Mouse (Mus musculus): ENCODE measurements around the gene Spata1. TPM values are rescaled to one million over a fixed set of nuclear protein-coding genes. Genes with fewer than 3 reads are reported as not detected.

The Spata1 gene
- polyA plus RNA-seq (2016; fragmentation: Nextera tagmentation; extraction: Ambion mirVana), result 6.0 and 7.4 TPM in 2 replicates

- H3K27me3 ChIP-seq (replicated peaks; ENCODE audit: low read depth, poor library complexity, severe bottlenecking), result no peaks in the 10 kb centered on the region
- WGBS, result under 1% methylated on average over 69 of the region's 88 CpGs
- H3K4me3 ChIP-seq, result peak within 1 kb of the TSS; percentile 90
- peaks cover 20% of the 10 kb centered on the region for H3K4me1 ChIP-seq
- H3K36me3 ChIP-seq (replicated peaks), result peaks cover 23% of the 10 kb centered on the region
- H3K27ac ChIP-seq (replicated peaks), result peak within 1 kb of the TSS; percentile 98
- H3K9me3 ChIP-seq, result no peaks in the 10 kb centered on the region
- DNase-seq (ENCODE audit: low spot score), result peak; percentile 95
Measured at GRCm38 (mm10) chr3:146499431-146500002, at the start of gene Spata1, which contains the start of gene Gng5. Spata1 (minus strand) TSS chr3:146499753. Gng5 (plus strand) TSS chr3:146499807.

- no peaks in the 10 kb centered on the region for H3K27me3 ChIP-seq (replicated peaks; ENCODE audit: low read depth, poor library complexity, severe bottlenecking)
- no peaks in the 10 kb centered on the region for H3K36me3 ChIP-seq (replicated peaks)
- WGBS, result 41% methylated on average over 1 of the region's 1 CpGs
- DNase-seq (ENCODE audit: low spot score), result no peak
- no peaks in the 10 kb centered on the region for H3K9me3 ChIP-seq
- no peaks in the 10 kb centered on the region for H3K4me1 ChIP-seq
- no peak overlapping the region for H3K27ac ChIP-seq (replicated peaks)
- no peak overlapping the region for H3K4me3 ChIP-seq
Measured at GRCm38 (mm10) chr3:146543632-146544031, 44.1 kb upstream of the Spata1 start.

- Histone ChIP-seq H3K27ac (replicated peaks) (no peak overlapping the region), H3K9me3 (no peaks in the 10 kb centered on the region), H3K27me3 (replicated peaks; ENCODE audit: low read depth, poor library complexity, severe bottlenecking) (no peaks in the 10 kb centered on the region), H3K4me1 (no peaks in the 10 kb centered on the region), H3K36me3 (replicated peaks) (no peaks in the 10 kb centered on the region), H3K4me3 (no peak overlapping the region)
- no peak for DNase-seq (ENCODE audit: low spot score)
- WGBS, result 86% methylated on average over 4 of the region's 4 CpGs
Measured at GRCm38 (mm10) chr3:146540521-146541273, 41.1 kb upstream of the Spata1 start.

- H3K27ac ChIP-seq (replicated peaks), result no peak overlapping the region
- no peak overlapping the region for H3K4me3 ChIP-seq
- DNase-seq (ENCODE audit: low spot score), result no peak
- 68% methylated on average over 6 of the region's 6 CpGs for WGBS
- no peaks in the 10 kb centered on the region for H3K4me1 ChIP-seq
- no peaks in the 10 kb centered on the region for H3K9me3 ChIP-seq
- H3K27me3 ChIP-seq (replicated peaks; ENCODE audit: low read depth, poor library complexity, severe bottlenecking), result no peaks in the 10 kb centered on the region
- no peaks in the 10 kb centered on the region for H3K36me3 ChIP-seq (replicated peaks)
Measured at GRCm38 (mm10) chr3:146534986-146535385, 35.4 kb upstream of the Spata1 start.

- no peak overlapping the region for H3K27ac ChIP-seq (replicated peaks)
- no peak overlapping the region for H3K4me3 ChIP-seq
- 45% methylated on average over 2 of the region's 2 CpGs for WGBS
- H3K27me3 ChIP-seq (replicated peaks; ENCODE audit: low read depth, poor library complexity, severe bottlenecking), result no peaks in the 10 kb centered on the region
- H3K36me3 ChIP-seq (replicated peaks), result no peaks in the 10 kb centered on the region
- H3K9me3 ChIP-seq, result no peaks in the 10 kb centered on the region
- no peak for DNase-seq (ENCODE audit: low spot score)
- no peaks in the 10 kb centered on the region for H3K4me1 ChIP-seq
Measured at GRCm38 (mm10) chr3:146528335-146528734, 28.8 kb upstream of the Spata1 start.

- H3K27me3 ChIP-seq (replicated peaks; ENCODE audit: low read depth, poor library complexity, severe bottlenecking), result no peaks in the 10 kb centered on the region
- no peak for DNase-seq (ENCODE audit: low spot score)
- peaks cover 26% of the 10 kb centered on the region for H3K36me3 ChIP-seq (replicated peaks)
- peak overlapping the region; percentile 98 for H3K27ac ChIP-seq (replicated peaks)
- WGBS, result 18% methylated on average over 8 of the region's 8 CpGs
- peaks cover 8% of the 10 kb centered on the region for H3K4me1 ChIP-seq
- peak overlapping the region; percentile 90 for H3K4me3 ChIP-seq
- H3K9me3 ChIP-seq, result no peaks in the 10 kb centered on the region
Measured at GRCm38 (mm10) chr3:146521652-146522020, 22.1 kb upstream of the Spata1 start.

GRCm38 (mm10) chr3:146520798-146521651, 21.5 kb upstream of the Spata1 start, which contains the start of gene Rpf1:
Rpf1 (minus strand) TSS chr3:146521429.
- WGBS, result under 1% methylated on average over 71 of the region's 82 CpGs
- peak within 1 kb of the TSS; percentile 98 for H3K27ac ChIP-seq (replicated peaks)

GRCm38 (mm10) chr3:146520226-146520797, 20.8 kb upstream of the Spata1 start:
- DNase-seq (ENCODE audit: low spot score), result no peak
- WGBS, result 44% methylated on average over 5 of the region's 5 CpGs
- Histone ChIP-seq H3K4me1 (peaks cover 8% of the 10 kb centered on the region), H3K9me3 (no peaks in the 10 kb centered on the region), H3K27ac (replicated peaks) (peak overlapping the region; percentile 98), H3K27me3 (replicated peaks; ENCODE audit: low read depth, poor library complexity, severe bottlenecking) (no peaks in the 10 kb centered on the region), H3K36me3 (replicated peaks) (peaks cover 39% of the 10 kb centered on the region), H3K4me3 (peak overlapping the region; percentile 90)

More at GRCm38 (mm10) chr3:146520798-146521651, 21.5 kb upstream of the Spata1 start, which contains the start of gene Rpf1:
- peak within 1 kb of the TSS; percentile 90 for H3K4me3 ChIP-seq
- peak; percentile 88 for DNase-seq (ENCODE audit: low spot score)
- peaks cover 8% of the 10 kb centered on the region for H3K4me1 ChIP-seq
- H3K9me3 ChIP-seq, result no peaks in the 10 kb centered on the region
- no peaks in the 10 kb centered on the region for H3K27me3 ChIP-seq (replicated peaks; ENCODE audit: low read depth, poor library complexity, severe bottlenecking)
- H3K36me3 ChIP-seq (replicated peaks), result peaks cover 32% of the 10 kb centered on the region

GRCm38 (mm10) chr3:146506711-146507110, 7.2 kb upstream of the Spata1 start:
- H3K4me1 ChIP-seq, result peaks cover 7% of the 10 kb centered on the region
- WGBS, result 95% methylated on average over 7 of the region's 7 CpGs
- H3K36me3 ChIP-seq (replicated peaks), result peaks cover 94% of the 10 kb centered on the region
- H3K9me3 ChIP-seq, result no peaks in the 10 kb centered on the region
- H3K27ac ChIP-seq (replicated peaks), result no peak overlapping the region
- DNase-seq (ENCODE audit: low spot score), result no peak
- no peak overlapping the region for H3K4me3 ChIP-seq
- no peaks in the 10 kb centered on the region for H3K27me3 ChIP-seq (replicated peaks; ENCODE audit: low read depth, poor library complexity, severe bottlenecking)

- Histone ChIP-seq H3K36me3 (replicated peaks) (peaks cover 44% of the 10 kb centered on the region), H3K9me3 (no peaks in the 10 kb centered on the region), H3K4me1 (peaks cover 20% of the 10 kb centered on the region), H3K27ac (replicated peaks) (no peak overlapping the region), H3K27me3 (replicated peaks; ENCODE audit: low read depth, poor library complexity, severe bottlenecking) (no peaks in the 10 kb centered on the region), H3K4me3 (peak overlapping the region; percentile 90)
- WGBS, result 69% methylated on average over 5 of the region's 5 CpGs
- no peak for DNase-seq (ENCODE audit: low spot score)
Measured at GRCm38 (mm10) chr3:146501601-146502123, 2.1 kb upstream of the Spata1 start.

GRCm38 (mm10) chr3:146500810-146501201, 1.3 kb upstream of the Spata1 start:
- no peak for DNase-seq (ENCODE audit: low spot score)
- H3K4me3 ChIP-seq, result peak overlapping the region; percentile 90
- peaks cover 36% of the 10 kb centered on the region for H3K36me3 ChIP-seq (replicated peaks)
- peak overlapping the region; percentile 98 for H3K27ac ChIP-seq (replicated peaks)
- H3K27me3 ChIP-seq (replicated peaks; ENCODE audit: low read depth, poor library complexity, severe bottlenecking), result no peaks in the 10 kb centered on the region
- no peaks in the 10 kb centered on the region for H3K9me3 ChIP-seq
- WGBS, result 14% methylated on average over 5 of the region's 5 CpGs
- H3K4me1 ChIP-seq, result peaks cover 20% of the 10 kb centered on the region
